Mouse (Mus musculus) brain, embryonic 14.5 days (tissue): ENCODE data around the gene Ap3b2.

Experiments
- CTCF ChIP-seq: fragments of 200-500 bp; IDR thresholded peaks from 2 replicates; pipeline ENCODE4 v1.5.1; 2012; ENCODE audit warnings: inconsistent platforms, mild to moderate bottlenecking, moderate library complexity, borderline replicate concordance; ENCODE audit not compliant: insufficient read depth, insufficient read length; ENCODE audit errors: extremely low read depth
- POLR2A ChIP-seq: fragments of 200-500 bp; IDR thresholded peaks from 2 replicates; pipeline ENCODE4 v1.6.1; 2012; ENCODE audit warnings: mild to moderate bottlenecking, inconsistent platforms, borderline replicate concordance; ENCODE audit not compliant: poor library complexity, insufficient read depth, insufficient read length, severe bottlenecking; ENCODE audit errors: extremely low read depth

GRCm38 (mm10) chr7:81528918-81529317 is 35.2 kb upstream of the Ap3b2 start:
- TF ChIP-seq CTCF (no peak), POLR2A (no peak)
